Mouse (Mus musculus): ENCODE results near the gene Prm1.

Gene Prm1

DNA sequence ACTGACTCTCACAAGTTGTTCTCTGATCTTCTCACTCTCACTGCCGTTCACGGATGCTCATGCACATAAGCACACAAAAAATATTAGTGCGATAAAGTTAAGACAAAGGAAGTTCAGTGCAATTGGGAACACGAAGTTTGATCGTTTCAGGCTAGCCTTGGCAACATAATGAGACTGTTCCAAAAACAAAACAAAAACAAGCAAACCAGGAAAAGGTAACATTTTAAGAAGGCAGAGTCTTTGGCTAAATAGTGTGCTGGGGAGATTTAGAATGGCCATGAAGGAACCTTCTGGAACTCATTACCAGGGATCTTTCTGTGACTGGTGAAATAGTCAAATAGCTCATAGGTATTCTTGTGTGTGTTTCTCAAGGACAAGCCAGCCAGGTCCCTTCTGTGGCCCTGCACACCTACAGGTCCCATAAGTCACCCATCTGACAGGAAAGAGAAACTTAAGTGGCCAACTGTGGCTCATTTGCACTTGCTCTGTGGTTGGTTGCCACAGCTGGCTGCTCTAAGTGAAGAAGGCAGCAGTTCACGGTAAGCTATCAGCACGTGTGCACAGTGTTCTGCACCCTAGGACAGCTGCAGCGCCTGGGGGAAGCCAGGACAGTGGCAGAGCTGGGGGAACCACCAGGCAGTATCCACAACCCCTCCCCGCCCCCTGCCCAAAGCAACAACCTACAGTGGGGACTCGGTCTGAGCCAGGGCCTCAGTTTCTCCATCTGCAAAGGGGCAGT, at the start of gene Prm1:
Prm1 (minus strand) TSS at position 51 of the 739 bp plus-strand sequence.
- in situ Hi-C loops (cut with MboI; ENCODE audit: unreplicated experiment in 2 of 2): no loop called here

DNA sequence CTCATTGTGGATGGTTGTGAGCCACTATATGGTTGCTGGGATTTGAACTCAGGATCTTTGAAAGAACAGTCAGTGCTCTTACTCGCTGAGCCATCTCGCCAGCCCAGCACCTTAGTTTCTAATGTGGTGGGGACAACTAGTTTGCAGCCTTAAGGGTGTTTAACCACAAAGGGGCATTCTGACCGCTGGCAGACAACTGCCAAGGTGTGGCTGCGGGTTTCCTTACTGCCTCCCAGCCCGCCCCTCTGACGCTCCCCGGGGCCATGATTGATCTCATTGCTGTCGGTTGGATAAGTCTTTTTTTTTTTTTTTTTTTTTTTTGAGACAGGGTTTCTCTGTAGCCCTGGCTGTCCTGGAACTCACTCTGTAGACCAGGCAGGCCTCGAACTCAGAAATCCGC, 46.6 kb upstream of the Prm1 start:
- in situ Hi-C loops (cut with MboI; ENCODE audit: unreplicated experiment in 2 of 2): loop anchor here in 1 of 2 experiments (10.0 to 25.0 kb wide), 2 partner anchors 440 to 577 kb away; partner anchors contain the start of gene Nubp1

DNA sequence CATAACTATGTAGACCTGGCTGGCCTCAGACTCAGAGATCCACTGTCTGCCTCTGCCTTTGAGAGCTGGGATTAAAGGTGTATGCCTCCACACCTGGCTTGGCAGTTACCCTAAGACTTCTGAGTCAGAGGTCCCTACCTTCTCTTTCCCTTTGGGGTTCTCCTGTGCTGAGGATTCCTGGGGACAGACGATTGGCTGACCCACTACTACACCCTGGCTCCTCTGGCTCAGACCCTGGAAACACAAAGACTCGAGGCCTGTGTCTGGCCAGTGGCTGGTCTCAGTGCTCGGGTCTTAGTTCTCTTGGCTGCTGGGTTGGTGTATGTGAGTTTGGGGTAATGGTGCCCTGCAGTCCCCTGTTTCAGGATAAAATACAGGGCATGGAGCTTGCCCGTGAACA, 45.3 kb upstream of the Prm1 start:
- in situ Hi-C loops (cut with MboI; ENCODE audit: unreplicated experiment in 2 of 2): loop anchor here in 1 of 2 experiments (10.0 to 25.0 kb wide), 2 partner anchors 439 to 576 kb away; partner anchors contain the start of gene Nubp1

DNA sequence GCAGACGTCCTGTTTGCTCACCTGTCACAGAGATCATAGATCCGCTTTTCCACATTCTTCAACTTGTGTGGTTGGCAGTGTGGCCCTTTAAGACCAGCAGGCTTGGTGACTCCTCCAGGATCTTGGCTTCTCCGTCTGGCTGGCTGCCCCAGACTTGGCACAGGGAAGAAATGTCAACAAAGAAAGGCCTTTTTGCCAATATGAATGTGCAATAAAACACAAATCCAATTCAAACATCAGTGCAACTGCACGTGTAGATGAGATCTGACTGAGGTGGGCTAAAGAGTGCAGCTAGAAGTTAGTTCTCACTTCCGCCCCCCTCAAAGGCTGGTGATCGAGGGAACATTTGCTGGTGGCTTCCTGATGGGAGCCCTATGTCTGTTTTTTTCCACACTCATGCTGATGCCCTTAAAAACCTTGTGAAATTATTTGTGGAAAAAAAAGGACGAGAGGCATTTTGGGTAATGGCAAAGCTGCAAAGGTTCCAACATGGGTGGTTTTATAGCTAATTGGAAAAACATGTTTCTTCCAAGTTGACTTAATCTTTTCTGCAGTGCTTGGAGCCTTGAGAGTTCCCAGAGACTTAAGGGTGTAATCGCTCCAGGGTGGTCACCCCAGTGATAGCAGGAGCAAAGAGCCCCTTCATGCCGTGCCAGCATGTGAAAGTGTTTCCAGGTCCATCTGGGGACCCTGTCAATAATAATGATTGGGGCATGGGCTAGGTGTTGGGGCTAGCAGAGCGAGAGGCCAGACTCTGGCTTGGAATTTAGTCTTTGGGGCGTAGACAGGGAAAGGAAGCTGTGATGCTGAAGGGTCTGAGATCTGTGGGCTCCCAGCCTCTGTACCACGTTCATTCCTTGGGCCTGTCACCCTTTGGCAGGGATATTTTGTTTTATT, 44.6 kb upstream of the Prm1 start:
- in situ Hi-C loops (cut with MboI; ENCODE audit: unreplicated experiment in 2 of 2): loop anchor here (5.0 to 25.0 kb wide), 5 partner anchors 63 to 575 kb away; partner anchors contain the start of genes Nubp1 (in 1 of the 2), Socs1 (in 1 of the 2) and Tnp2 (in 1 of the 2)

DNA sequence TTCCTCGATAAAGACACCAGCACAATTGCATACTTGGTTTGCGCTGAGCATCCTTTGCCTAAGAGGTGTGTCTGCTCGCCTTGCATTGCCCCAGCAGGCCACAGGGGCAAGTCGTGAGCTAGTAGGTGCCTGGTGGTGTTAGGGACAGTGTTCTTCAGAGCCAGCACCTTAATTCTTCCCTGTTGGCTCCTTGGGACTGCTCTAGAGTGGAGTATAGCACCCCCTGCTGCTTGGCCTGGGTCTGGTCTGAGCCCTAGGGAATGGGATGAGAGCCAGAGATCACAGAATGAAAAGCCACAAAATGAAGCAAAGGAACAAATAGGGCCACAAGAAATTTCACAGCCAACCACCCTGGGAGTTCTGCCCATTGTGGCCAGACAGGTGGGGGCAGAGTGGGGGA, 40.9 kb upstream of the Prm1 start:
- in situ Hi-C loops (cut with MboI; ENCODE audit: unreplicated experiment in 2 of 2): loop anchor here in 1 of 2 experiments (5.0 kb wide), 3 partner anchors 59 to 274 kb away; partner anchors contain the start of genes Socs1 and Tnp2

DNA sequence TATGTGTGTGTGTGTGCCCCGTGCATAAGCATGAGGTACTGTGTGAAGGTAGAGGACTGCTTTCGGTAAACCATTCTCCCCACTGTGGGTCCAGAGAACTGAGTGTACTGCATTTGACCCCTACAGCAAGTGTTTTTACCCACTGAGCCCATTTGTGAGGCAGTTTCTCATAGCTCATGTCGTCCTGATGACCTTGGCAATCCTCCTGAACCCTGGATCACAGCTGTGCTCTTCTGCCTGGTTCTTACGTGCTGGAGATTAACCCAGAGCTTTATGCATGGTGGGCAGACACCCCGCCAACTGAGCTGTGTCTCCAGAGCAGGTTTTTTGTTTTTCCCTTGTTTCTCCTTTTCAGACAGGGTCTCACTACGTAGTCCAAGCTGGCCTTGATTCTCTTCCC, 40.3 kb upstream of the Prm1 start:
- in situ Hi-C loops (cut with MboI; ENCODE audit: unreplicated experiment in 2 of 2): loop anchor here in 1 of 2 experiments (5.0 kb wide), 3 partner anchors 59 to 274 kb away; partner anchors contain the start of genes Socs1 and Tnp2

DNA sequence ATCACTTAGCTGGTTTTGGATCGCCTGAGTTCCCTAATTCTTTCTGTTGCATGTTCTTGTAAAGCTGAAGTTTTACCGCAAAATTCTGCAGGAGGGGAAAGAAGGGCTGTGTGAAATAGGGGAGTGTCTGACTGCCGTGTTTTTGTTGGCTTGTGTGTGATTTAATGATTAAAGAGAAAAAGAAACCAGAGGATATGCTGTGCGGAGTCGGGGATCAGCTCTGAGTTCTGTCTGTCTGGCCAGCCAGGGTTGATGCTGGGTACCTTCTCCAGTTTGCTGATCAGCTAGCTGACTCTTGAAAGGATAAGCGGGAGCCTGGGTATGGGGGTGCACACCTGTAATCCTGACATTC, 38.7 kb upstream of the Prm1 start:
- in situ Hi-C loops (cut with MboI; ENCODE audit: unreplicated experiment in 2 of 2): loop anchor here in 1 of 2 experiments (5.0 kb wide), 2 partner anchors 52 to 202 kb away; partner anchors contain the start of gene Prm3

DNA sequence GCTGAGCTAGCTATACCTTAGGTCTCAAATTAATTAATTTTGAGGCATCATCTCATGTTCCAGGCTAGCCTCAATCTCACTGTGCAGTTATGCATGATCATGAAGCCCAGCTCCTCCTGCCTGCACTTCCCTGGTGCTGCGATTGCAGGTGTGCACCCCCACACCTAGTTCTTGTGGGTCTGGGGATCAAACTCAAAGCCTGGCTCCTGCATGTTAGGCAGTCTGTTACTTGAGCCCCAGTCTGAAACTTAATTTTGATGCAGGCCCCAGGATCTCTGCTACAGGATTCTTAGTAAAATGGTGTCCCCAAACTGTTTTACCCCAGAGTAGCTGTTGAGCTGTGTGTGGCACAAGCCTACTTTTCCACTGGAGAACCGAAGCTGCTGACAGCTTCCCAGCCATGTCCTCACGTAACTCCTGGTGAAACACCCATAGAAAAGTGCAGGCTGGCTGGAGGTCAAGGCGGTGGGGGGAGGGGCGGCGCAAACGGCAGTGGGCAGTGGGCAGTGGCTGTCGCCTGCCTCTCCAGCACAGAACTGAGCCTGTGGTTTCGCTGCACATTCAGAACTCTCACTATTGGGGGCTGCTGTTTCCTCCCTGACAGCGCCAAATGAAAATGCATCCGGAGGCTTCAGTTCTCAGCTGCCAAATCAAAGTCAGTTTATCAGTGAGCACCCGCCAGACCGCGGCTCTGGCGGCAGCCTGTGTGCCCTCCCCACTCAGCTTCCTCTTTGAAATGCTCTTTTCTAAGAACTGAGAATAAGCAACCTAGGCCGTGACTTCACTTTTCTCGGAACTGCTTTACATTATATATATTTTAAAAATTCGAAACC, 38.1 kb upstream of the Prm1 start:
- in situ Hi-C loops (cut with MboI; ENCODE audit: unreplicated experiment in 2 of 2): loop anchor here in 1 of 2 experiments (5.0 kb wide), 2 partner anchors 51 to 201 kb away; partner anchors contain the start of gene Prm3

DNA sequence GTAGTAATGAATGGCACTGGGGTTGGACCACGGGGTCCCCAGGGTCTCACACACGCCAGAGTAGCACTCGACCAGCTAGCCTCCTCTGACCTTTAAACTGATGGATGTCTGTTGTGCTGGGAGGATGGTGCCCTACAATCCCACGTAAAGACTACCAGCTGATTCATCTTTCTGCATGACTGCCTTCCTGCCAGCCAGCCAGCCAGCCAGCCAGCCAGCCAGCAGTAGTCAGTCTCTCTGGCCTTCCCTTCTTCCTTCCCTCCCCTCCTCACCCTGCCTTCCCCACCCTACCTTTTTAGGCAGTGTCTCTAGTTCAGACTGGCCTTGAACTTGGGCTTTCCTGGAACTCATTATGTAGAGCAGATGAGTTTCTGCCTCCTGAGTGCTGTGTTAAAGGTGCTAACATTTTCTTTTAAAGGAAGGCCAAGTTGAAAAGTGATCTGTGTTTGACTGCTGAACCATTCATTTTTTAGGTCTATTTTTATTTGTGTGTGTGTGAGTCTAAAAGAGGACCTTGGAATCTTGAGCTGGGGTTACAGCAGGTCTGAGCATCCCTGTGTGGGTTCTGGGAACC, 36.7 kb upstream of the Prm1 start:
- in situ Hi-C loops (cut with MboI; ENCODE audit: unreplicated experiment in 2 of 2): loop anchor here in 1 of 2 experiments (5.0 kb wide), 2 partner anchors 50 to 200 kb away; partner anchors contain the start of gene Prm3

DNA sequence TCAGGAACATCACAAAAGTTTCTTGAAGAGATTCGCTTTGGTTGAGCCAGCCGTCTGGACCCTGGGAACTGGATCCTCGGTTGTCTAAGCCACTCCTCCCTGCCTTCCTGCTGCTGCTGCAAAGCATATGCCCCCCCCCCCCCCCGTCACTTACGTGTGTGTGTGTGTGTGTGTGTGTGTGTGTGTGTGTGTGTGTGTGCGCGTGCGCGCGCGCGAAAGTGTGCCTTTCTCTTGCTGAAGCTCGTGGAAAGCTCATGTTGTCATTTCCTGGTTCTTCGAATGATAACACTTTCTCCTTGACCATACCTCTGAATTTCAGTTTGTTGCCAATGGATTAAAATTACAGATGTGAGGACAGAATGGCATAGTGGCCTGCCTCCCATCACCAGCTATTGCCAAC, 34.4 kb upstream of the Prm1 start:
- in situ Hi-C loops (cut with MboI; ENCODE audit: unreplicated experiment in 2 of 2): loop anchor here in 1 of 2 experiments (5.0 kb wide), 2 partner anchors 48 to 198 kb away; partner anchors contain the start of gene Prm3

DNA sequence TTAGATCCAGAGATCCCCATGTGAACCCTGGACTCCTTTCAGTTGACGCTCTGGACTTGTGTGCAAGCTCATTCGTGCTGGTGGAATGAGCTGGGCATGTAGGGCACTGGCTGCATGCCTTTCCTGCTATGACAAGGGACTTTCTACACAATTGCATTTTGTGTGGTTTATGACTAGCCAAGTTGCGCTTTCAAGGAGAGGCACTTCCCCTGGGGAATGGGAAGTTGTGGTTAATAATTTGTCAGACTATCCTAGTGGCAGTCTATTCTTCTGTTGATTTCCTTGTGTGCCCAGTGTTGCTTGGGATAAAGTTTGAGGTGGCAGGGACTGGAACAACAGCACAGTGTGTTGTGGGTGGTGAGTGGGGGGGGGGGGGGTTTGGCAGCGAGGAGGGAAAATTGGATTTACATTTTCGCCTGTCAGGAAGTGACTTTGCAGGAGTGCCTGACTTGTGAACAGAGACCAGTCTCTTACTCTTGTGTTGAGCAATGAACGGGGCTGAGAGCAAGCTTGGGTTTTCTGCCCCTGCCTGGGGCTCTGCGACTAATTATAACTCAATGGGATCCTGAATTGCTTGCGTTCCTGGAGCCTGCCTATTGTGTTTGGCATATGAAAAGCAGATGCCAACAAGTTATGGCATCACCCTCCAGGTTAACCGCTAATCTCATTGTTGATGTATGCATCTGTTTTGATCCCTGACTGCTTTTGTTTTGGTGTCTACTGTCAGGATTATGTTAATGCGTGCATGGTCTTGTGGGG, 33.0 kb upstream of the Prm1 start:
- in situ Hi-C loops (cut with MboI; ENCODE audit: unreplicated experiment in 2 of 2): no loop called here

DNA sequence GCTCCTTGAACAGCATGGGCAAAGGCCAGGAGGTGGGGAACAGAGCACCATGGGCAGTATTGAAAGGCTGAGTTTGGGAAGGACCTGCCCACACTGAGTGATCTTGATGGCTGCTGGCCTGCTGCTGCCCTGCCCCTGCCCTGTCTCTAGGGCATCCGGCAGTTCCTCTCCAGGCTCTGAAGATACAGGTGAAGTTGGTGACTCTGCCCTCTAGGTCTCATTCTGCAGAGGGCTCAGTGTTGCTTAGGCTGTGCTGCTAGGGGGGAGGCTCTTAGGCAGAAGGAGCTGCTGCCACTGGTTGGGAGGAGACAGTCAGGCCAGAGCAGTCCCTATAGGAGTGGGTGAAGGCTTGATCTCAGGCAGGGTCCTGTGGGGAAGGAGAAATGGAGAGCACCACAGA, 32.3 kb upstream of the Prm1 start:
- in situ Hi-C loops (cut with MboI; ENCODE audit: unreplicated experiment in 2 of 2): no loop called here

DNA sequence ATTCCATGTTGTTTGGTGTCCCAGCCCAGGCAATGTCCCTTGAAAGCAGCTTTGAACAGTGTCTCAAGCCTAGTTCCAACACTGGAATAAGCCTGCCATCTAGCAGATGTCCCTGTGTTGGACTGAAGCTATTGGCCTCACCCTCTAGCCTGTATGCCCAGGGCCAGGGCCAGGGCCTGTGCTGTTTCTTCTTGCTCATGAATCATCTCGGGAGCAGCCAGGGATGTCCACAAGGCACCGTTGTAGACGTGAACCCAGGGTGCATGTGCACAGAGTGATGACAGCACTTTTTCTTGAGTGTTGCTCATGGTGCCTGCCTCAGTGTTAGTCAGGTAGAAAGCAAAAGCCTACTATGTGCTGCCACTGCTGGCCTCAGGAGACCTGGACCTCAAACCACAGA, 31.6 kb upstream of the Prm1 start:
- in situ Hi-C loops (cut with MboI; ENCODE audit: unreplicated experiment in 2 of 2): no loop called here

DNA sequence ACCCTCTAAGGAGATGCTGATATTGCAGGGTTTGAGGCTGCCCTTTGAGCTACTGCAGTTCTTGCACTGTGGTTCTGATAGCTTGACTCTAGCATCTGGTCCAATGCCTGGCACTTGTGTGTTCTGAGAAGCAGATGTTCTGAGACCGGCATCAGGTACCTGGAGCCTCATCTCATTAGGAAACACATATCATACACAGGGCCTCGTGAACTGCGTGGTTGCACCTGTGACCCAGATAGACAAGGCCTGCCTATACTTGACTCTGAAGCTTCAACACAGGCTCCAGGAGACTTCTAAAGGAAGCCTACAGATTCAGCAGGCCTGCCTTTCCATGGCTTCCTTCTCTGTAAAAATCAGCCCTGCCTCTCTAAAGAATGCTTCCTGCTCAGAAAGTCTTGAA, 30.7 kb upstream of the Prm1 start:
- in situ Hi-C loops (cut with MboI; ENCODE audit: unreplicated experiment in 2 of 2): no loop called here

DNA sequence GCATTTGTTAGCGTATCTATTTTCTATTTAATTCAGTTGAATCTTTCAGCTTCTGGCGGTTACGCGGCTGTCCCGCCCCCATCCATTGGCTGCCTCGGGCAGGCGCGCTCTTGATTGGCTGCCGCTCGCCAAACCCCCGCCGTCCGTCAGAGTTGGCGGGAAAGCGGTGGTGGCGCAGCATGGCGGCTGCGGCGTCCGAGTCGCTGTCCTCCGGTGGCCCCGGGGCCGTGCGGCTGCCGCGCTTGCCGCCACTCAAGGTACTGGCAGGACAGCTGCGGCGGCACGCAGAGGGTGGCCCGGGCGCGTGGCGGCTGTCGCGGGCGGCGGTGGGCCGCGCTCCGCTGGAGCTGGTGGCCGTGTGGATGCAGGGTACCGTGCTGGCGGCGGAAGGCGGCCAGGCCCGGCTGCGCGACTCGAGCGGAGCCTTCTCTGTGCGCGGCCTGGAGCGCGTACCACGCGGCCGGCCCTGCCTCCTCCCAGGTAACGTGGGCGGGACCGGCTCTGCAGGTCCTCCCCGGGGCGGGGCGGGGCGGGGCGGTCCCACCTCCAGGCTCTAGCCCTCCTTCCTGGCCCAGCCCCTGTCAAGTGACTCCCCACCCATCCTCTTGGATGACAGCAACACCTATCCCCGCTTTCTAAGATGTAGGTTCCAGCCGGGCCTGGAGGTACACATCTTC, 29.4 kb upstream of the Prm1 start, which contains the start of gene Rmi2:
Rmi2 (plus strand) TSS at position 149 of the 677 bp plus-strand sequence.
- in situ Hi-C loops (cut with MboI; ENCODE audit: unreplicated experiment in 2 of 2): no loop called here

DNA sequence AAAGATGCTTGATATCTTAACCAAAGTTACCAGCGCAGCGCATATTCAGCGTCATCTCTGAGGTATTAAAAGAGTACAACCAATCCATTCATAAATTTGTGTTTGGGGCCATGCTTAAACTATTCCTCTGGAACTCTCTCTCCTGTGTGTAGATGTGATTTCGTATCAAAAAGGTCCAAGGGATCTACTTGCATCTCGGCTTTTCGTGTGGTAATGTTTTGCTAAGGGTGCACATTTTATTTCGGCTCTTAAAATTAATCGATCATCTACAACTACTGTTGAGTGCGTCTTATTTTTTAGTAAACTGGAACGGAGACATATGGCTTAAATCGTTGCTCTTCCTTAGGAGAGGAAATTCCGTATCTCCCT, 28.9 kb upstream of the Prm1 start:
- in situ Hi-C loops (cut with MboI; ENCODE audit: unreplicated experiment in 2 of 2): no loop called here

DNA sequence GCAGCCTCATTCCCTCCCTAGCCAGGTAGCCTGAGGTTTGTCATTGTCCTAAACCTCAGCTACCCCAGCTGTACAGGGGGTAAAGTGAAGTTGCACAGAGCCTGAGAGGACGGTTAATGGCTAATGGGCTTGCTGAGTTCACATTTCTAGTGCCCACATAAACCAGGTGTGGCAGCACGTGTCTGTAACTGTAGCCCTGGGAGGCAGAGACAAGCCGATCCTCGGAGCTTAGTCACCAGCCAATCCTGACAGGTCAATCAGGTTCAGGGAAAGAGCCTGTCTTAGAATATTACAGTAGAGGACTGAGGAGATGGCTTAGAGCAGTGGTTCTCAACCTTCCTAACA, 22.8 kb upstream of the Prm1 start:
- in situ Hi-C loops (cut with MboI; ENCODE audit: unreplicated experiment in 2 of 2): no loop called here

DNA sequence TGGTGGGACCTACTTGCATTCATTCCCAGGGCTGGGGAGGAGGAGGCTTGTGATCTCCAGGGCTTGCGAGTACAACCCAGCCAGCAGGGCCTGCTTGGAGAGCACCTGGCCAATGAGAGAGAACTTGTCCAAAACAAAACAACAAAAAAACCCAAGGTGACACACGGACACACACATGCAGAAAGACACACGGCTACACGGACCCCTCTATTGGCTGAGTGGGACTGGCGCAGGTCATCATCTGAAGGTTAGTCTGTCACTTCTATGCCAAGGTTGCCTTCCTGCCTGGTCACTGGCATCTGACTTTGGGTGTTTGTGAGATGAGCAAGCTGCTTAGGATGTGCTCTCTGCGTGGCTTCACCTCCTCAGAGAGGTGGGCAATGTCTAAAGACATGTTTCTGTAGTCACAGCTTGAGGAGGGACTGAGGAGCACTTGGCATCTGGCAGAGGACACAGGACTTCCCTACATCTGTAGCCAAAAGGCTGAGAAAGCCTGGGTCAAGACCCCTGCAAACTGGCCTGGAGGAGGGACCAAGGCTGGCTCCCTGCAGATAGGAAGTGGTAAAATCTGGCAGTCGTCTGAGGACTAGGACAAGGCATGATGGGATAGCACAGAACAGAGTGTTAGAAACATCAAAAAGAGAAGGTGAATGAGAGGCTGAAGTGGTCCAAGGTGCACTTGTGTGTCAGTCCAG, 22.3 kb upstream of the Prm1 start:
- in situ Hi-C loops (cut with MboI; ENCODE audit: unreplicated experiment in 2 of 2): no loop called here

Data from v-Abl transformed pro-B cells (cell line).